Mouse (Mus musculus) intestine, embryonic 15.5 days (tissue): ENCODE results near the gene Kif5c. TPM values are rescaled to one million over a fixed set of nuclear protein-coding genes. Genes with fewer than 3 reads are reported as not detected.
A peak's percentile ranks its signal among the peaks of the same experiment; 100 is the strongest.

Source experiments
- ATAC-seq: fragments of 200-750 bp; cut with Nextera tagmentation; 2 replicates; pipeline ENCODE4 v1.8.0; 2017; ENCODE audit warnings: moderate TSS enrichment, moderate library complexity
- H3K27ac ChIP-seq: fragments of 300-500 bp; sonication (generic); 2 replicates; pipeline ENCODE4 v1.5.1; 2015; ENCODE audit warnings: mild to moderate bottlenecking, inconsistent platforms
- H3K27me3 ChIP-seq: fragments of 300-500 bp; sonication (generic); replicated peaks from 2 replicates; pipeline ENCODE4 v1.6.1; 2015; ENCODE audit warnings: inconsistent platforms
- H3K36me3 ChIP-seq: fragments of 300-500 bp; sonication (generic); 2 replicates; pipeline ENCODE4 v1.6.1; 2015; ENCODE audit warnings: inconsistent platforms
- H3K4me1 ChIP-seq: fragments of 300-500 bp; sonication (generic); replicated peaks from 2 replicates; pipeline ENCODE4 v1.6.1; 2015; ENCODE audit warnings: inconsistent platforms
- H3K4me2 ChIP-seq: fragments of 300-500 bp; sonication (generic); replicated peaks from 2 replicates; pipeline ENCODE4 v1.6.1; 2015; ENCODE audit warnings: mild to moderate bottlenecking, inconsistent platforms
- H3K4me3 ChIP-seq: fragments of 300-500 bp; sonication (generic); replicated peaks from 2 replicates; pipeline ENCODE4 v1.5.1; 2015; ENCODE audit warnings: inconsistent platforms
- H3K9ac ChIP-seq: fragments of 300-500 bp; sonication (generic); 2 replicates; pipeline ENCODE4 v1.6.1; 2015; ENCODE audit warnings: inconsistent platforms
- H3K9me3 ChIP-seq: fragments of 300-500 bp; sonication (generic); 2 replicates; pipeline ENCODE4 v1.6.1; 2016; ENCODE audit warnings: inconsistent platforms
- WGBS: fragments of 180-500 bp; shearing (Covaris S2); methylation state at CpG from one replicate; pipeline ENCODE4 v1.1.7; 2015; 5-methylcytosine and 5-hydroxymethylcytosine counted together
- polyA plus RNA-seq: library from polyadenylated mRNA; unstranded; fragments of >200 nt; fragmentation: Nextera tagmentation; extraction: Ambion mirVana; gene quantifications from 2 replicates; pipeline ENCODE4 v1.2.1, GENCODE M21; 2015

The Kif5c gene
- polyA plus RNA-seq, 1 experiment from 2014 or later = 8.2 TPM

DNA sequence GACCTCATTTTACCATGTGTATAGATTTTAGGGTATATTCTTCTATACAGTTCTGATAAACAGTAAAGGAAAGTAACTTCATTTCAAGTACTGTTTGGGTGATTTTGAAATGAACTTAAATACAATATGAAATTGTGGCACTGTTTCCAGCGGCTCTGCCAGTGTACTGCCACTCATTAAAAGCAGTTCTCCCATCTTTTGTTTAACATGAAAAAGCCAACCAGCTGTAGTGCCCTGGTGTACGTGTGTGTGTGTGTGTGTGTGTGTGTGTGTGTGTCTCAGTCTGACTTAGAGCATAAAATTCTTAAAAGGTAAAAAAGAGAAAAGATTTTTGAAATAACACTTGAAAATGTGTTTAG is 110.5 kb downstream of the Kif5c start:
- ATAC-seq = no peak
- H3K9ac ChIP-seq = no peak overlapping the region
- H3K27ac ChIP-seq = no peak overlapping the region
- H3K36me3 ChIP-seq = no peaks in the 10 kb centered on the region
- no peaks in the 10 kb centered on the region for H3K27me3 ChIP-seq
- WGBS = 53% methylated on average over 2 of the region's 2 CpGs
- H3K4me2 ChIP-seq = no peak overlapping the region
- H3K4me1 ChIP-seq = no peaks in the 10 kb centered on the region
- no peaks in the 10 kb centered on the region for H3K9me3 ChIP-seq
- no peak overlapping the region for H3K4me3 ChIP-seq

DNA sequence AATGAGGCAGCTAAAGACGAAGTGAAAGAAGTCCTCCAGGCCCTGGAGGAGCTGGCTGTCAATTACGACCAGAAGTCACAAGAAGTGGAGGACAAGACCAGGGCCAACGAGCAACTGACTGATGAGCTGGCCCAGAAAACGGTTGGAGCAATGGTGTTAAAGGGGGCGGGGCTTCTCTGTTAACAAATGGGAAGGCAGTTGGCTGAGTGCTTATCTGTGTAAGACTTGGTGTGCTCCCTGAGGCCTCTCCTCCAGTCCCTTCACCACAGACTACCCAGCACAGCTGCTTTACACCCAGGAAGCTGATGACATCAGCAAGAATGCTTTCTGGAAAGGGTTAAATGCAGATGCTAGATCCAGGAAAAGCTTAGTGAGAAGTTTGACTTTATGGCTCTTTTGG is 111.1 kb downstream of the Kif5c start:
- H3K27me3 ChIP-seq = no peaks in the 10 kb centered on the region
- H3K4me2 ChIP-seq = no peak overlapping the region
- H3K4me3 ChIP-seq = no peak overlapping the region
- H3K9ac ChIP-seq = no peak overlapping the region
- H3K4me1 ChIP-seq = no peaks in the 10 kb centered on the region
- ATAC-seq = peak; percentile 65; the same call in 1 of the 2 replicates
- H3K9me3 ChIP-seq = no peaks in the 10 kb centered on the region
- H3K36me3 ChIP-seq = no peaks in the 10 kb centered on the region
- 28% methylated on average over 5 of the region's 5 CpGs for whole genome bisulfite sequencing
- no peak overlapping the region for H3K27ac ChIP-seq

- H3K4me3 ChIP-seq = no peak overlapping the region
- H3K9me3 ChIP-seq = no peaks in the 10 kb centered on the region
- no peaks in the 10 kb centered on the region for H3K27me3 ChIP-seq
- H3K9ac ChIP-seq = no peak overlapping the region
- no peak overlapping the region for H3K27ac ChIP-seq
- H3K4me1 ChIP-seq = no peaks in the 10 kb centered on the region
- no peak overlapping the region for H3K4me2 ChIP-seq
- WGBS = 75% methylated on average over 11 of the region's 11 CpGs
- ATAC-seq = no peak
- no peaks in the 10 kb centered on the region for H3K36me3 ChIP-seq
These were observed 113.9 kb downstream of the Kif5c start for GRCm38 (mm10) chr2:49732745-49733655.

DNA sequence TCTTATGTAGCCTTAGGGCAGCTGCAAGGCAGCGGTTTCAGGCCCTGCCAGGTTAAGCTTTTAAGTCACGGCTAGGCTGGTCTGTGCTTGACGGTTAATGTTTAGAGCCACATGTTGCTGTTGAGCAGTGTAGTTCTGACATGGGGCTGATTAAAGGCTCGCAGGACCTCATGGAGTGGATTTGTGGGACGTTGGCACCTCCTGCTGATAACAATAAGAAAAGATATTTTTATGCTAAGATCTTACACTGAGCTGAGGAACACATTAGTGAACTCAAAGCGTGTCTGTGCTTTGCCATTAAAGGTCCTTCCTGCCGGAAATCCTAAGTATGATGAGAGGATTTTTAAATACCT is 114.5 kb downstream of the Kif5c start:
- ATAC-seq = no peak
- no peak overlapping the region for H3K4me3 ChIP-seq
- no peak overlapping the region for H3K4me2 ChIP-seq
- no peaks in the 10 kb centered on the region for H3K9me3 ChIP-seq
- 69% methylated on average over 7 of the region's 7 CpGs for WGBS
- no peaks in the 10 kb centered on the region for H3K36me3 ChIP-seq
- H3K9ac ChIP-seq = no peak overlapping the region
- H3K27me3 ChIP-seq = no peaks in the 10 kb centered on the region
- no peaks in the 10 kb centered on the region; the same call in 1 of the 2 replicates for H3K4me1 ChIP-seq
- no peak overlapping the region for H3K27ac ChIP-seq

GRCm38 (mm10) chr2:49734013-49734780 is 115.1 kb downstream of the Kif5c start:
- no peak overlapping the region for H3K27ac ChIP-seq
- H3K4me3 ChIP-seq = no peak overlapping the region
- ATAC-seq = peak; percentile 46
- H3K36me3 ChIP-seq = no peaks in the 10 kb centered on the region
- no peaks in the 10 kb centered on the region for H3K9me3 ChIP-seq
- H3K4me1 ChIP-seq = no peaks in the 10 kb centered on the region; the same call in none of the 2 replicates
- H3K27me3 ChIP-seq = no peaks in the 10 kb centered on the region
- WGBS = 53% methylated on average over 7 of the region's 7 CpGs
- no peak overlapping the region for H3K4me2 ChIP-seq
- no peak overlapping the region for H3K9ac ChIP-seq

DNA sequence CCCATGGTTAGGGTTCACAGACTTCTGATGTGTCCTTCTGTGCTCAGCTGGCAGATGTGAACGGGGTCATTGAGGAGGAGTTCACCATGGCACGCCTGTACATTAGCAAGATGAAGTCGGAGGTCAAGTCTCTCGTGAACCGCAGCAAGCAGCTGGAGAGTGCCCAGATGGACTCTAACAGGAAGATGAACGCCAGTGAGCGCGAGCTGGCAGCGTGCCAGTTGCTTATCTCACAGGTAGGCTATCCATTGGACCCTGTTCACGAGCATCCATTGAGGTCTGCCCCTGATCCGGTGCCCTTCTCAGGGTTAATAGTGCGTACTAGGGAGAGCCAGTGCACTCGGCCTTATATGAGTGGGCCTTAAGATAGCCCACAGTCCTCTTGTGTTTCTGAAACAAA is 116.3 kb downstream of the Kif5c start:
- ATAC-seq = no peak
- no peaks in the 10 kb centered on the region for H3K27me3 ChIP-seq
- H3K36me3 ChIP-seq = no peaks in the 10 kb centered on the region
- H3K9ac ChIP-seq = no peak overlapping the region
- no peak overlapping the region for H3K4me2 ChIP-seq
- H3K4me1 ChIP-seq = no peaks in the 10 kb centered on the region; the same call in none of the 2 replicates
- no peak overlapping the region for H3K4me3 ChIP-seq
- H3K9me3 ChIP-seq = no peaks in the 10 kb centered on the region
- WGBS = 73% methylated on average over 13 of the region's 13 CpGs
- H3K27ac ChIP-seq = no peak overlapping the region

DNA sequence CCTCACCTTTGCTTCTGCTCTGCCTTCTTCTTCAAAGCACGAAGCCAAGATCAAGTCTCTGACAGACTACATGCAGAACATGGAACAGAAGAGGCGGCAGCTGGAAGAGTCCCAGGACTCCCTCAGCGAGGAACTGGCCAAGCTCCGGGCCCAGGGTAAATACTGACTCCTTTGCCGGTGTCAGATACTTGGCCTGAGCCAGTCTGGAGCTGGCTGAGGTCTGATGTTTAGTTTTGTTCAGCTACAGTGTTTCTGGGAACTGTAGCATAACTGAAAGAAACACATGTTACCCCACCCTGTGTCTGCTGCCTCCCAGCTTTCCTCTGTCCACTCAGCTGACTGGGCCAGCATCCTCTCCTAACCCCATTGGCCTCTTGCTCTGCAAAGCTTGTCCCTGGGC is 119.9 kb downstream of the Kif5c start:
- H3K9me3 ChIP-seq = no peaks in the 10 kb centered on the region
- 59% methylated on average over 5 of the region's 5 CpGs for WGBS

GRCm38 (mm10) chr2:49741026-49741425 is 121.9 kb downstream of the Kif5c start:
- Histone ChIP-seq H3K4me2 (no peak overlapping the region), H3K27me3 (no peaks in the 10 kb centered on the region), H3K27ac (no peak overlapping the region), H3K4me1 (peaks cover 14% of the 10 kb centered on the region), H3K9me3 (no peaks in the 10 kb centered on the region), H3K9ac (no peak overlapping the region), H3K4me3 (no peak overlapping the region), H3K36me3 (no peaks in the 10 kb centered on the region)
- 67% methylated on average over 6 of the region's 6 CpGs for WGBS
- ATAC-seq = no peak

More for the DNA sequence above, 119.9 kb downstream of the Kif5c start:
- no peaks in the 10 kb centered on the region for H3K27me3 ChIP-seq
- no peak overlapping the region for H3K4me3 ChIP-seq
- 0 out of 2 replicates have a peak overlapping the region, but pooled peaks have one; percentile 13 for H3K27ac ChIP-seq
- H3K9ac ChIP-seq = no peak overlapping the region
- no peak for ATAC-seq
- peaks cover 6% of the 10 kb centered on the region for H3K4me1 ChIP-seq
- no peak overlapping the region for H3K4me2 ChIP-seq
- no peaks in the 10 kb centered on the region for H3K36me3 ChIP-seq

DNA sequence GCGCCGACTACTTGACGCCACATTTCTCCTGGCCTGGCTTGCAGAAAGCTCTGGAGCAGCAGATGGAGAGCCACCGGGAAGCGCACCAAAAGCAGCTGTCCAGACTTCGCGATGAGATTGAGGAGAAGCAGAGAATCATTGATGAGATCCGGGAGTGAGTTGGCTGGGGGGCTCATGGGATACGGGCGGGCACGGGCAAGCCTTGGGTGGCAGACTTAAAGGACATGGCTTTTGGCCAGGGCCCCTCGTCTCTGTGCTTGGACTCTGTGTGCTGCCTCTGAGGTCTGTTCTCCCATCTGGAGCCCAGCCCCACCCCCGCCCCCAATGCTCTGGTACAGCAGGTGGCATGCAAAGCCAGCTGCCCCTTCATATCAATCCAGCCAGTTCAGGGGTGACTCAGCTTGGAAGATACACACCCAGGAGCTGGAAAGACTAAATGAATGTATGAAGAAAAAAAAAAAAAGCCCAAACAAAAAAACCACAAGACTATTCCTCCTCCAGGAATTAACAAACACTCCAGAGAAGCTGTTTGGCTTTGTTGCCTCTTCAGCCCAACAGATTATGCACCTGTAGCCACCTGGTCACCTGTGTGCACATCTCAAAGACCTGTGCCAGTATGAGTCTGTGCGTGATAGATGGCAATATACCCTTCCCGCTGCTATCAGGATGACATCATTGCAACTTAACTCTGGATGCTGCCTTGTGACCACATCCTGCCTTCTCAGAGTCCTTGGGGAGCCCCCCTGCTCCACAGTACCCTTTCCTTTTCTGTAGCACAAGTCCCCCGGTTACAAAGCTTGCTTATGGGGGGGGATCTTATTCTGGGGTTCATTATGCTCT is 123.0 kb downstream of the Kif5c start:
- H3K4me3 ChIP-seq = no peak overlapping the region
- H3K4me2 ChIP-seq = no peak overlapping the region
- H3K36me3 ChIP-seq = no peaks in the 10 kb centered on the region
- H3K4me1 ChIP-seq = peaks cover 14% of the 10 kb centered on the region
- no peaks in the 10 kb centered on the region for H3K9me3 ChIP-seq
- no peak overlapping the region for H3K9ac ChIP-seq
- WGBS = 81% methylated on average over 16 of the region's 16 CpGs
- no peak for ATAC-seq
- H3K27me3 ChIP-seq = no peaks in the 10 kb centered on the region
- H3K27ac ChIP-seq = no peak overlapping the region

GRCm38 (mm10) chr2:49742919-49743318 is 123.8 kb downstream of the Kif5c start:
- Histone ChIP-seq H3K9ac (no peak overlapping the region), H3K9me3 (no peaks in the 10 kb centered on the region), H3K4me3 (no peak overlapping the region), H3K4me1 (peaks cover 14% of the 10 kb centered on the region), H3K27me3 (no peaks in the 10 kb centered on the region), H3K36me3 (no peaks in the 10 kb centered on the region), H3K4me2 (no peak overlapping the region), H3K27ac (no peak overlapping the region)
- ATAC-seq = no peak
- WGBS = 77% methylated on average over 4 of the region's 4 CpGs

DNA sequence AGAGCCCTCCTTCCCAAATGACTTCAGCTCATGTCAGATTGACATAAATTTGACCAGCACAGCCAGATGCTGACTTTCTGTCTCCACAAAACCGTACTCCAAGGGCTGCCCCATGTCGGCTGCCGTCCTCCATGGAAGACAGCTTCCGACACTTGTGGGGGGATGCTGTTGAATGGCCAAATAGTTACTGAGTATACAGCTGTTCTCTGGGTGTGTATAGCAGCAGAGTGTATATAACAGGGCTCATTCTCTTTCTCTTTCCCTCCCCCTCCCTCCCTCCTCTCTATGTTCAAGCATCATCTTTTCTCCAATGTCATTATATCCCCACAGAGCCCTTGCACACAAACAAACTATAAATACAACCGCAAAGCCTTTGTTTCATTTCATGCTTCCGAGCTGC is 124.7 kb downstream of the Kif5c start:
- whole genome bisulfite sequencing = 39% methylated on average over 6 of the region's 6 CpGs
- no peaks in the 10 kb centered on the region for H3K9me3 ChIP-seq
- H3K27me3 ChIP-seq = no peaks in the 10 kb centered on the region
- ATAC-seq = no peak
- 0 out of 2 replicates have a peak overlapping the region, but pooled peaks have one; percentile 30 for H3K4me2 ChIP-seq
- no peaks in the 10 kb centered on the region for H3K36me3 ChIP-seq
- no peak overlapping the region for H3K9ac ChIP-seq
- H3K4me3 ChIP-seq = no peak overlapping the region
- peaks cover 14% of the 10 kb centered on the region for H3K4me1 ChIP-seq
- H3K27ac ChIP-seq = no peak overlapping the region
